Mouse (Mus musculus) urinary bladder, adult 18-20 months (tissue): ENCODE results near the gene Gm49359.
"Not testable (repeated sequence)": the region's sequence is repeated elsewhere in the genome, so short reads cannot be mapped to it uniquely, and the experiment has no call there.

Source experiments
- DNase-seq, 2 experiments: peaks; one replicate each; pipeline ENCODE4 v3.0.0; 2022; ENCODE audit warnings: low spot score in 2 of 2, mixed read lengths in 2 of 2

Gene Gm49359

DNA sequence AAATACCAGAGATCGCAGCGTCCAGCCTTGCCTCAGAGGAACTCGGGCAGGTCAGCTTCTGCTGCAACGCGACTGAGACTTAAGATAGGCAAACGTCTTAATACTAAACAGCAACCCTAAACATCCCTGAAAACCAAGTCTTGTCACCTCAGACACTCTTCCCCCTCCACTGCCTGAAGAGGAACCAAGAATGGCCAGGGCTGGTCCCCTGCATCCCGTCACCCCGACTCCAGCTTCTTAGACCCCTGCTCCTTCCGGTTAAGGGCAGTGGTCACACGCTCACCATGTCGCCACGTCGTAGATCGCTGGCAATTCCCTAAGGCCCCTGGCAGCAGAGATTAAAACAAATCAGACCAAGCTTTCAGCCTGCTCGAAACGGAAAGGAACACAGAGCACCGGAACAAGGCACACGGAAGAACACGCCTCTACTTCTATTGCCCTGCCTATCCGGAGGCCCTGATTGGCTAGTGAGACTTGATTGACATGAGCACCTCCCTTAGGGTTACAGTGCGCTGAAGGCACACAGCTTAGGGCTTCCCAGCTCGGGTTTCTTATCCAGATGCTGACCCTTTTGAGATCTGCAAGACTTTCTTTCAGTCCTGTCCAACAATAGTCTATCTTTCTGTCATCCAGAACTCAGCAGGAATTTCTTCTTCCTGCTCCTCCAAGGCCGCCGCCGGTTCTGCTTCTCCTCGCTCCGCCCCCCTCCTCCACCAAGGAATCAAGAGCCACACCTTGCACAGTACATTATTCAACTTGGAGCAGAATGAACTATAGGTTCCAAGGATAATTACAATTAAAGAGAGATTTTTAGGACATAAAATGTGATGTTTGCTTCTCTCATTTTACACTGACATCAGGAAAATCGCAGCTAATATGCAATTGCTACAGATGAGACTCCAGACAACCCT, at the start of gene Gm49359:
Gene Gm49359, minus strand, starts transcription at position 409 of the 911 bp plus-strand sequence.
- DNase-seq = peak; percentile 71 to 82

DNA sequence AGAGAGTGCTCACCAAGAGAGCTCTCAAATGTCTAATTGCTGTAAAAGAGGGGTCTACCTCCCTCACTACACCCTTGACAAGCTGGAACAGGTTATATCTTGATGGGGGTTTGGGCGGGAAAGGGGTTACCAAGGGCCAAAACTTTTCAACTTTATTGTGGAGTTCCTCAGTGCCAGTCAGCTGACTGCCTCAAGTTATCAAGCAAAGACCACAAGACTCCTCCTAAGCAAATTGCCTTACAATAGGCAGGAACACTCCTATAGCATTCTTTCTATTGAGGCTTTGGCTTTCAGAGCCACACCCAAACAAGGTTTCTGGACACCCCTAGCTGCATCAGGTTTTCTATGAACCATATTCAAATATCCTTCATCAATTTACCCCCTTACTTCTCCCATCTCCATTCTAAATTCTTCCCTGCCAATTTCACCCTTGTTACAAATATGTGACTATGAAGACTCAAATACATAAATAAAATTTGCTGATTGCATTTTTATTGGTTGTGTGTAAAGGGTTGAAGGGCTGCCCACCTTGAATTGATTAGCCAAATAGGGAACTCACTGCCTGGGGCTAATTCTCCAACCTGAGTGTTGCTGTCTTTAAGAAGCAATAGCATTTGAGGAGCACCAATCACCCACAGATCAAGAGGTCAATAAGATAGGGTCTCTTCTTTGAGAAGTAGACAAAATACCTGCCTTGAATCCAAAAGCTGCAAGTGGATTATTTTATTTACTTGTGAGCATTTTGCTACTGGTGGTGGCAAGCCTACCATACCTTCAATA, 44.2 kb upstream of the Gm49359 start:
- not testable (repeated sequence) for DNase-seq

GRCm38 (mm10) chr13:62472661-62473060, 6.0 kb upstream of the Gm49359 start:
- DNase-seq = not testable (repeated sequence)

DNA sequence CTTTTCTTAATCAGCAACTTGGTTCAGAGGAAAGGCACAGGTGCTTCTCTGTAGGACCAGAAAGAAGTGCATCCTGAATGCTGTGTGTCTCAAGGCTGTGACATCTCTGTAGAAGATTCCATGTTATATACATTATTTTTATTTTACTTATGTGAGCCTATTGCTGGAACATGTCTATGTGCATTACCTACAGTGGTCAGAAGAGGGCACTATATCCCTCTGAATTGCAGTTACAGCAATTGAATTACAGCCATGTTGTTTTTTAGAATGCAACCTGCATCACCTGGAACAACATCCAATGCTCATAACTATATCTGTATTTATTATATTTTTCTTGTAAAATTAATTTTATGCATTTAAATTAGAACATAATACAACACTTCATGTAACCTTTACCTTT, 3.3 kb upstream of the Gm49359 start:
- DNase-seq = not testable (repeated sequence)
